16 mouse cellular contexts compared by ENCODE assay signal in genomic region chr8:103166623-103167316, GRCm38 (mm10).
DNase-seq lines count a peak whose midpoint lies in the region; ATAC-seq and TF ChIP-seq lines count a peak whose summit lies in the region.
"Had no signal": no experiment of that assay in that cellular context is flagged by ENCODE, and none has a peak within 500 bp of the region (broad histone marks: within the 10 kb centered on the region; RNA-seq: fewer than 3 reads in every experiment).

No protein-coding gene starts in this region.

- DNase-seq in hindbrain, embryonic 10.5 days (ENCODE audit: low spot score) = peak; percentile 6
- DNase-seq in hindbrain, embryonic 14.5 days (ENCODE audit: low spot score) = no peak
- peak; percentile 37 for DNase-seq in embryo, embryonic 10.5 days (ENCODE audit: low spot score)
- no peak for DNase-seq in lung, adult 2 months
- DNase-seq in cerebellum, adult 2 months = no peak
- no peak for DNase-seq in spleen, postnatal 10 days (ENCODE audit: low spot score in 2 of 2)
- DNase-seq: adrenal gland, adult 2 months; cerebellum, adult 9-11 months; lung, postnatal 36 days; right cerebral cortex, postnatal 14 days; thymus, adult 2 months had no signal

- H3K36me3 ChIP-seq in hindbrain, embryonic 10.5 days = no peaks in the 10 kb centered on the region
- H3K36me3 ChIP-seq in hindbrain, embryonic 14.5 days (replicated peaks; ENCODE audit: control insufficient read depth, insufficient read depth) = no peaks in the 10 kb centered on the region
- H3K36me3 ChIP-seq in forebrain, embryonic 16.5 days (ENCODE audit: control insufficient read depth, insufficient read depth) = no peaks in the 10 kb centered on the region
- H3K36me3 ChIP-seq in midbrain, embryonic 15.5 days (replicated peaks) = no peaks in the 10 kb centered on the region
- H3K36me3 ChIP-seq: embryonic facial prominence, embryonic 15.5 days; heart, embryonic 13.5 days; kidney, embryonic 15.5 days had no signal

- H3K4me3 ChIP-seq in hindbrain, embryonic 10.5 days = no peak overlapping the region
- no peak overlapping the region for H3K4me3 ChIP-seq in hindbrain, embryonic 14.5 days (replicated peaks; ENCODE audit: low read length)
- no peak overlapping the region for H3K4me3 ChIP-seq in forebrain, embryonic 16.5 days (replicated peaks; ENCODE audit: low read length)
- H3K4me3 ChIP-seq in midbrain, embryonic 15.5 days = no peak overlapping the region
- no peak overlapping the region for H3K4me3 ChIP-seq in lung, adult 2 months (replicated peaks; ENCODE audit: extremely low read depth, low read depth, low read length)
- H3K4me3 ChIP-seq in cerebellum, adult 2 months (replicated peaks; ENCODE audit: insufficient read depth, low read depth, low read length) = no peak overlapping the region
- H3K4me3 ChIP-seq: embryonic facial prominence, embryonic 15.5 days; heart, embryonic 13.5 days; kidney, embryonic 15.5 days had no signal

- WGBS in hindbrain, embryonic 10.5 days = 74% methylated on average over 7 of the region's 7 CpGs
- WGBS in hindbrain, embryonic 14.5 days = 64% methylated on average over 7 of the region's 7 CpGs
- 37% methylated on average over 7 of the region's 7 CpGs for WGBS in forebrain, embryonic 16.5 days
- 45% methylated on average over 7 of the region's 7 CpGs for WGBS in midbrain, embryonic 15.5 days
- WGBS in lung, adult 2 months = 60% methylated on average over 7 of the region's 7 CpGs
- 36% methylated on average over 7 of the region's 7 CpGs for WGBS in cerebellum, adult 2 months

- no peak overlapping the region for H3K27ac ChIP-seq in hindbrain, embryonic 10.5 days
- H3K27ac ChIP-seq in hindbrain, embryonic 14.5 days = no peak overlapping the region
- H3K27ac ChIP-seq in forebrain, embryonic 16.5 days (ENCODE audit: low read length) = no peak overlapping the region
- H3K27ac ChIP-seq in midbrain, embryonic 15.5 days = no peak overlapping the region
- no peak overlapping the region for H3K27ac ChIP-seq in cerebellum, adult 2 months (ENCODE audit: insufficient read depth, low read length)
- H3K27ac ChIP-seq: embryonic facial prominence, embryonic 15.5 days; heart, embryonic 13.5 days; kidney, embryonic 15.5 days had no signal

- H3K9me3 ChIP-seq in hindbrain, embryonic 10.5 days = no peaks in the 10 kb centered on the region
- no peaks in the 10 kb centered on the region for H3K9me3 ChIP-seq in hindbrain, embryonic 14.5 days (ENCODE audit: control insufficient read depth, low read length)
- no peaks in the 10 kb centered on the region for H3K9me3 ChIP-seq in forebrain, embryonic 16.5 days (ENCODE audit: control insufficient read depth, low read length)
- no peaks in the 10 kb centered on the region for H3K9me3 ChIP-seq in midbrain, embryonic 15.5 days
- H3K9me3 ChIP-seq: embryonic facial prominence, embryonic 15.5 days; heart, embryonic 13.5 days; kidney, embryonic 15.5 days had no signal

- TF ChIP-seq CTCF in lung, adult 2 months (IDR thresholded peaks at IDR 0.05; ENCODE audit: insufficient read depth, low read length) = no peak
- no peak for TF ChIP-seq CTCF in cerebellum, adult 2 months (IDR thresholded peaks at IDR 0.05; ENCODE audit: borderline replicate concordance, insufficient read depth, low read depth, low read length)

- H3K4me2 ChIP-seq in hindbrain, embryonic 14.5 days (replicated peaks) = no peak overlapping the region
- no peak overlapping the region for H3K4me2 ChIP-seq in forebrain, embryonic 16.5 days (ENCODE audit: low read length)
- no peak overlapping the region for H3K4me2 ChIP-seq in midbrain, embryonic 15.5 days
- H3K4me2 ChIP-seq: embryonic facial prominence, embryonic 15.5 days; heart, embryonic 13.5 days; kidney, embryonic 15.5 days had no signal

- no peak overlapping the region for H3K9ac ChIP-seq in hindbrain, embryonic 14.5 days
- H3K9ac ChIP-seq in forebrain, embryonic 16.5 days (replicated peaks; ENCODE audit: low read depth, low read length) = no peak overlapping the region
- no peak overlapping the region for H3K9ac ChIP-seq in midbrain, embryonic 15.5 days
- H3K9ac ChIP-seq: embryonic facial prominence, embryonic 15.5 days; heart, embryonic 13.5 days; kidney, embryonic 15.5 days had no signal

- TF ChIP-seq POLR2A in lung, adult 2 months (IDR thresholded peaks at IDR 0.05; ENCODE audit: borderline replicate concordance, extremely low read depth, low read depth, low read length) = no peak
- no peak for TF ChIP-seq POLR2A in cerebellum, adult 2 months (IDR thresholded peaks at IDR 0.05; ENCODE audit: borderline replicate concordance, insufficient read depth, low read length)

- 0 out of 2 replicates have a peak, but pooled peaks cover 8% of the 10 kb centered on the region for H3K4me1 ChIP-seq in hindbrain, embryonic 10.5 days (replicated peaks)
- no peaks in the 10 kb centered on the region for H3K4me1 ChIP-seq in hindbrain, embryonic 14.5 days (replicated peaks; ENCODE audit: control insufficient read depth, insufficient read depth, low read length)
- no peaks in the 10 kb centered on the region for H3K4me1 ChIP-seq in forebrain, embryonic 16.5 days (replicated peaks; ENCODE audit: control insufficient read depth, insufficient read depth, low read length)
- H3K4me1 ChIP-seq in midbrain, embryonic 15.5 days = no peaks in the 10 kb centered on the region
- H3K4me1 ChIP-seq in lung, adult 2 months (ENCODE audit: control insufficient read depth, insufficient read depth, low read length) = no peaks in the 10 kb centered on the region
- H3K4me1 ChIP-seq in cerebellum, adult 2 months (ENCODE audit: control insufficient read depth, insufficient read depth, low read length) = no peaks in the 10 kb centered on the region
- H3K4me1 ChIP-seq: embryonic facial prominence, embryonic 15.5 days; heart, embryonic 13.5 days; kidney, embryonic 15.5 days had no signal

- no peak for ATAC-seq in hindbrain, embryonic 14.5 days (ENCODE audit: low FRiP score)
- peak; percentile 52; the same call in 1 of the 2 replicates for ATAC-seq in forebrain, embryonic 16.5 days
- peak; percentile 75; the same call in 1 of the 2 replicates for ATAC-seq in midbrain, embryonic 15.5 days (replicated peaks)

- no peaks in the 10 kb centered on the region for H3K27me3 ChIP-seq in hindbrain, embryonic 10.5 days (ENCODE audit: insufficient read depth, poor library complexity, severe bottlenecking)
- no peaks in the 10 kb centered on the region for H3K27me3 ChIP-seq in hindbrain, embryonic 14.5 days (ENCODE audit: control insufficient read depth, insufficient read depth, low read length)
- no peaks in the 10 kb centered on the region for H3K27me3 ChIP-seq in forebrain, embryonic 16.5 days (replicated peaks; ENCODE audit: control insufficient read depth, insufficient read depth, low read length)
- H3K27me3 ChIP-seq in midbrain, embryonic 15.5 days (replicated peaks) = no peaks in the 10 kb centered on the region
- H3K27me3 ChIP-seq in cerebellum, adult 2 months (ENCODE audit: control insufficient read depth, insufficient read depth, low read length) = no peaks in the 10 kb centered on the region
- H3K27me3 ChIP-seq: embryonic facial prominence, embryonic 15.5 days; heart, embryonic 13.5 days; kidney, embryonic 15.5 days had no signal

Comparison
In these comparisons a context has a peak if more than half of its experiments do, and no peak if none do; other contexts are left out.
1. DNase-seq: peak in hindbrain, embryonic 10.5 days (single experiment) and embryo, embryonic 10.5 days (single experiment); none in hindbrain, embryonic 14.5 days (single experiment), lung, adult 2 months (single experiment), cerebellum, adult 2 months (0 of 2) and spleen, postnatal 10 days (0 of 2).